Mouse (Mus musculus) intestine, postnatal 0 days (tissue): ENCODE measurements around the gene Ptf1a. TPM values are rescaled to one million over a fixed set of nuclear protein-coding genes. Genes with fewer than 3 reads are reported as not detected.

Source experiments
- ATAC-seq: fragments of 200-750 bp; cut with Nextera tagmentation; 2 replicates; pipeline ENCODE4 v1.8.0; 2017; ENCODE audit warnings: mild to moderate bottlenecking, moderate TSS enrichment, moderate library complexity
- H3K27ac ChIP-seq: fragments of 300-500 bp; sonication (generic); 2 replicates; pipeline ENCODE4 v1.5.1; 2014; ENCODE audit warnings: mild to moderate bottlenecking, low read depth, low read length, moderate library complexity
- H3K27me3 ChIP-seq: fragments of 300-500 bp; sonication (generic); replicated peaks from 2 replicates; pipeline ENCODE4 v1.6.1; 2014; ENCODE audit warnings: low read length, mixed read lengths; ENCODE audit not compliant: control insufficient read depth, insufficient read depth
- H3K36me3 ChIP-seq: fragments of 300-500 bp; sonication (generic); 2 replicates; pipeline ENCODE4 v1.6.1; 2014; ENCODE audit warnings: mild to moderate bottlenecking, moderate library complexity; ENCODE audit not compliant: control insufficient read depth, insufficient read depth
- H3K4me1 ChIP-seq: fragments of 300-500 bp; sonication (generic); replicated peaks from 2 replicates; pipeline ENCODE4 v1.6.1; 2014; ENCODE audit warnings: antibody characterized with exemption, low read length, mixed read lengths; ENCODE audit not compliant: control insufficient read depth, insufficient read depth
- H3K4me2 ChIP-seq: fragments of 300-500 bp; sonication (generic); replicated peaks from 2 replicates; pipeline ENCODE4 v1.6.1; 2014; ENCODE audit warnings: low read depth, mild to moderate bottlenecking, moderate library complexity
- H3K4me3 ChIP-seq: fragments of 300-500 bp; sonication (generic); 2 replicates; pipeline ENCODE4 v1.5.1; 2014; ENCODE audit warnings: low read depth, low read length
- H3K9ac ChIP-seq: fragments of 300-500 bp; sonication (generic); 2 replicates; pipeline ENCODE4 v1.6.1; 2014; ENCODE audit warnings: mild to moderate bottlenecking, low read depth, low read length
- H3K9me3 ChIP-seq: fragments of 300-500 bp; sonication (generic); 2 replicates; pipeline ENCODE4 v1.6.1; 2016; ENCODE audit warnings: mixed run types; ENCODE audit not compliant: control insufficient read depth
- CTCF ChIP-seq: sonication (generic); IDR thresholded peaks from 2 replicates; pipeline ENCODE4 v1.5.1; 2016; ENCODE audit warnings: low read depth, mild to moderate bottlenecking, control low read depth, antibody characterized with exemption, moderate library complexity
- WGBS: fragments of 180-500 bp; shearing (Covaris S2); extraction: QIAGEN DNeasy Blood & Tissue Kit; methylation state at CpG from one replicate; pipeline ENCODE4 v1.1.7; 2014; 5-methylcytosine and 5-hydroxymethylcytosine counted together
- polyA plus RNA-seq: library from polyadenylated mRNA; unstranded; fragments of >200 nt; fragmentation: Nextera tagmentation; extraction: Ambion mirVana; gene quantifications from 2 replicates; pipeline ENCODE4 v1.2.1, GENCODE M21; 2015

Gene Ptf1a
- polyA plus RNA-seq, 1 experiment from 2014 or later, result not detected

DNA sequence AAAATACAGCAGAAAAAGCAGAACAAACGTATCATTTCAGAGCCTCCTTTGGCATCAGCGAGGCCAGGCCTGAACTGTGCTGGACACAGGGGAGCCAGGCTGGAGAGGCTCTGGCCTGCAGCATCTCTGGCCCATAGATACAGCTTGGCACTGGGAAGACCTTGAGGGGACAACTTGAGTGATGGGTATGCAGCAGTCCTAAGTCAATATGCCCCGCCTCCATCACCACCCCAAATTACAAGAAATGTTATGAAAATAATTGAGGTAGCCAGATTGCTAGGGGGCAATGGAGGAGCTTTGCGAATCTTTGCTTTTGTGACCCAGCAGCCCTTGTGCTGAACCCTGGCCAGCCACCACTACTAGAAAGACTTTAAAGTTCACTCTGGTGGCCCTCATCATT is 3.8 kb downstream of the Ptf1a start:
- Histone ChIP-seq H3K36me3 (no peaks in the 10 kb centered on the region), H3K4me3 (no peak overlapping the region), H3K27me3 (peaks cover 90% of the 10 kb centered on the region)

GRCm38 (mm10) chr2:19452531-19453055 is 7.1 kb downstream of the Ptf1a start:
- TF ChIP-seq CTCF, result no peak
- ATAC-seq, result no peak
- Histone ChIP-seq H3K4me1 (no peaks in the 10 kb centered on the region), H3K9ac (no peak overlapping the region), H3K27ac (no peak overlapping the region), H3K9me3 (no peaks in the 10 kb centered on the region), H3K27me3 (peaks cover 77% of the 10 kb centered on the region), H3K4me3 (no peak overlapping the region), H3K36me3 (no peaks in the 10 kb centered on the region), H3K4me2 (no peak overlapping the region)
- WGBS, result under 1% methylated on average over 19 of the region's 19 CpGs

More for the DNA sequence above, 3.8 kb downstream of the Ptf1a start:
- WGBS, result 27% methylated on average over 4 of the region's 4 CpGs
- Histone ChIP-seq H3K4me2 (no peak overlapping the region), H3K9ac (no peak overlapping the region), H3K9me3 (no peaks in the 10 kb centered on the region), H3K27ac (no peak overlapping the region), H3K4me1 (no peaks in the 10 kb centered on the region)
- no peak for ATAC-seq
- TF ChIP-seq CTCF, result no peak

DNA sequence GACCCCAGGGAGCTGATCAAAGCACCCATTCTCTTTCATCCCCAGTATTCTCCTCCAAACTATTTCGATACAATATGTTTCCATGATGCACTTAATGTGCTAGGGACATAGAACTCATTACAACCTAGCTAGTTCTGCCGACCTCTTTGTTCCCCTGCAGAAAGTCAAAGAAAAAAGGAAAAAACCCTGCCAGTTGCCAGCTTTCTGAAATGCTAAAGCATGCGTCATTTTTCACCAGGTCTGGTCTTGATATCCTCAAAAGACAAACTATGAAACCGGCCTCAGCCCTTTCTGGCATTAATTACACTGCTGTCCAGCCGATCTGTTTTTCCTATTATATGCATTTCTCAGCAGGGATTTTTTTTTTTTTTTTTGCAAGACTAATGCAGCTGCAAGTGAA is 9.8 kb downstream of the Ptf1a start:
- Histone ChIP-seq H3K9ac (no peak overlapping the region), H3K4me1 (no peaks in the 10 kb centered on the region), H3K9me3 (no peaks in the 10 kb centered on the region), H3K27me3 (peaks cover 61% of the 10 kb centered on the region), H3K27ac (no peak overlapping the region), H3K4me2 (no peak overlapping the region), H3K4me3 (no peak overlapping the region), H3K36me3 (no peaks in the 10 kb centered on the region)
- TF ChIP-seq CTCF, result no peak
- 12% methylated on average over 5 of the region's 5 CpGs for WGBS
- no peak for ATAC-seq

DNA sequence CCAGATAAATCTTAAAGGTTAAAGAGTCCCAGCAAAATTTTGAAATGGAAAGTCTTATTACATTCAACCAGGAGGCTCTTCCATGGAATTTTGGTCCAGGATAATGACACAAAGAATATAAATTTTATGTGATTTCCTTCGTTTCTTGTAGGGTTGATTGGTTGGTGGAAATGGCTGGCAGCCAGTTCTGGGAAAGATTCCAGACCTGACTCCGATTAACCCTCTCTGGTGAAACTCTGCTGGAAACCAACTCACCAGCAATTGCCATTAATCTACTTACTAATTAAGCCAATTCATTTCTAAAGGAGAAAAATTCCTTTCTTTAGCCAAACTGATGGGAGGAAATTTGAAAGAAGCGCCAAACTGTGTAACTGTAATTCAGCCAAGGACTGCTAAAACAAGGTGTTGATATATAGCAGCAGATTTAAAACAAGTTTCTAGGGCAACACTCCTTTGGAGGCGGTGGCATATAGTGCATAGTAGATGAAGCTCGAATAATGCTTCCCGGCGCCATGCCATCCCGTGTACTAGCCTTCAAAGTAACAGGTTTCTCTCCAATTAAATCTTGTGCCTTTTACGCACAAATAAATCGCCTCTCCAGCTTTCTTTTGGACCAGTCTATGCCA is 10.5 kb downstream of the Ptf1a start:
- no peak overlapping the region for H3K4me2 ChIP-seq
- no peaks in the 10 kb centered on the region for H3K9me3 ChIP-seq
- no peaks in the 10 kb centered on the region for H3K4me1 ChIP-seq
- no peak for TF ChIP-seq CTCF
- H3K27me3 ChIP-seq, result peaks cover 53% of the 10 kb centered on the region
- H3K4me3 ChIP-seq, result no peak overlapping the region
- H3K36me3 ChIP-seq, result no peaks in the 10 kb centered on the region
- no peak overlapping the region for H3K27ac ChIP-seq
- no peak for ATAC-seq
- H3K9ac ChIP-seq, result no peak overlapping the region
- WGBS, result 23% methylated on average over 10 of the region's 10 CpGs

DNA sequence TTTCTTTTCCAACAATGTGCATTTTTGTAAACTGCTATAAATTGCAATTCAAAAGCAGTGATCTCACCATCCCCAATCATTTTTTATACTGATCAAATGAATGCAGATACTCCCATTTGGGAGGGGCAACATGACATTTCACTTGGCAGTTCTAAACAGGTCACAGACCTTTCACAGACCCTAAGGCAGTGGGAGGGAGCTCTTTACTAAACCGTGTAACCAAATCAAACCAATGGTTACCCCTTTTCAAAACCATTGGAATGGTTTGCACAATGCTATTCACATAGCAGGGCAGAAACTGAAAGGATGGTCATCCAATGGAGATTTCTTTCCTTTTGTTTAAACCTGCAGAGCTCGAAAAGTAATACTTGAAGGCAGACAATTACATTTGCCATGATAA is 13.3 kb downstream of the Ptf1a start:
- no peak overlapping the region for H3K4me3 ChIP-seq
- 53% methylated on average over 2 of the region's 2 CpGs for WGBS
- H3K4me1 ChIP-seq, result no peaks in the 10 kb centered on the region
- H3K36me3 ChIP-seq, result no peaks in the 10 kb centered on the region
- no peaks in the 10 kb centered on the region for H3K9me3 ChIP-seq
- H3K27me3 ChIP-seq, result peaks cover 26% of the 10 kb centered on the region
- no peak for TF ChIP-seq CTCF
- no peak overlapping the region for H3K9ac ChIP-seq
- ATAC-seq, result no peak
- no peak overlapping the region for H3K4me2 ChIP-seq
- H3K27ac ChIP-seq, result no peak overlapping the region

DNA sequence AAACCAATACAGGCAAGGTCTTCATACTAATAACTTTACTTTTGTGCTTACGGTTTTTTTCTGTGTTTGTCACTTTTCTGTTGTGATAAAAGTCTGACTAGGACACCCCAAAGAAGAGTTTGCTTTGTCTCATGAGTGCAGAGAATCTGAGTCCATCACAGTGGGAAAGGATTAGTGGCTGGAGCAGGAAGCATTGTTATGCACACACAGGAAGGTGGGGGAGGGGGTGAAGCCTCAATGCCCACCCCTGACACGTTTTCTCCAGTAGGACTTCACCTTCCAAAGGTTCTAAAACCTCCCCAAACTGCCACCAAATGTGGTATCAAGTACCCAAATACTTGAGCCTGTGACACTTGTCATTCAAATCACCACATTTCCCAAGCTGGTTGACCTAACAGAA is 16.5 kb downstream of the Ptf1a start:
- Histone ChIP-seq H3K36me3 (no peaks in the 10 kb centered on the region), H3K9me3 (no peaks in the 10 kb centered on the region), H3K4me2 (no peak overlapping the region), H3K4me1 (no peaks in the 10 kb centered on the region), H3K27me3 (0 out of 2 replicates have a peak, but pooled peaks cover 8% of the 10 kb centered on the region), H3K27ac (no peak overlapping the region), H3K9ac (no peak overlapping the region), H3K4me3 (no peak overlapping the region)
- TF ChIP-seq CTCF, result no peak
- ATAC-seq, result no peak
- WGBS, result 35% methylated on average over 2 of the region's 2 CpGs
